Mouse (Mus musculus) MN1 (cell line): ENCODE data around the gene Ndufb8.
A peak's percentile ranks its signal among the peaks of the same experiment; 100 is the strongest.

Source experiments
- DNase-seq: peaks from one replicate; pipeline ENCODE4 v3.0.0-alpha.2; 2016; ENCODE audit warnings: low spot score

Ndufb8 gene

DNA sequence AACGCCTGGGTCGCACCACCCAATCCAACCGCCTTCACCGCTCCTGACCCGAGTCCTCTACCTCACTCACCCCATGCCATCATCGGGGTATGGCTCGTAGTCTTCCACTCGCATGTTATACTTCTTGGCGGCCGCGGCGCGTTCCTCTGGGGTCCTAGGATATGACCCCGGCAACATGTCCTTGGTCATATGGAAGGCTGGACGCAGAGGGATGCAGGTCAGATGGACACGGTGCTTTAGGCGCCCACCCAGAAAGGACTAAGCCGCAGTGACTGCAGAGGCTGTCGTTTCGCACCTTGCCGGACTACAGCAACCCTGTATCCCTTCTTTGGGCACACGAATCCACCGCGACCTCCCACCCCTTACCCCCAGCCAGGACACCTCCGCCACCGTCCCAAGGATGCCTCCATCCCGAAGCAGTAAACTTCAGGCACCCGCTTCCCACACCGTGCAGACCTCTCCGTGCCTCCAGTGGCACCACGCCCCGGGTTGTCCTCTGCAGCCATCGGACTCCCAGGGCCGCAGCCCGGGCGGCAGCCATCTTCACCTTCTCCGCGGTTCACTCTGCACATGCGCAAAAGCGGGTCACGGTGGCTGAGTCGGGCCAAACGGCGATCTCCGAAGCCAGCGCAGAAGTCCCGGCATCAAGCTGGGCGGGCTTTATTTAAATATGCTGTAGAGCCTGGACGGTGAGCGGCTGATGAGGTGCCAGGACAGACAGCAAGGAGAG is at the start of gene Ndufb8:
Gene Ndufb8 (minus strand): TSS at position 580 of the 730 bp plus-strand sequence.
- peak; percentile 92 for DNase-seq

- no peak for DNase-seq
Observed at GRCm38 (mm10) chr19:44594180-44594579, 38.9 kb upstream of the Ndufb8 start.

- no peak for DNase-seq
Observed at GRCm38 (mm10) chr19:44591638-44592037, 36.4 kb upstream of the Ndufb8 start.

GRCm38 (mm10) chr19:44590992-44591391 is 35.8 kb upstream of the Ndufb8 start:
- no peak for DNase-seq

- DNase-seq: no peak
Observed at GRCm38 (mm10) chr19:44589591-44590223, 34.5 kb upstream of the Ndufb8 start.

GRCm38 (mm10) chr19:44588036-44588435 is 32.8 kb upstream of the Ndufb8 start:
- no peak for DNase-seq

- DNase-seq: peak; percentile 84
Observed at GRCm38 (mm10) chr19:44582638-44583309, 27.5 kb upstream of the Ndufb8 start.

DNA sequence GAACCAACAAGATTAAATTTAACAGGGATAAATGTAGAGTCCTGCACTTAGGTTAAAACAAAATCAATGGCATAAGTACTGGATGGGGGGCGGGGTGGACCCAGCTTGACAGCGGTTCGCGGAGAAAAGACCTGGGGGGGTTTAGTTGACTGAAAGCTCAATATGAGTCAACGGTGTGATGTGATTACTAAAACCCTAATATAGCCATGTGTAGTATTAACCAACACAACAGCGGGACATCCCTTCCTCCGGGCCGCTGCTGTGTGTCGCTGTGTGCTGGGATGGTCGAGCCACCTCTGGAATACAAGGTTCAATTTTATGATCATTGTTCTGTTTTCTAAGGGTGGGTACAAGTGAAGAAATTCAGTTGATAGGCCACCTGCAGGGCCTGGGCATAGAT is 26.9 kb upstream of the Ndufb8 start:
- no peak for DNase-seq

DNA sequence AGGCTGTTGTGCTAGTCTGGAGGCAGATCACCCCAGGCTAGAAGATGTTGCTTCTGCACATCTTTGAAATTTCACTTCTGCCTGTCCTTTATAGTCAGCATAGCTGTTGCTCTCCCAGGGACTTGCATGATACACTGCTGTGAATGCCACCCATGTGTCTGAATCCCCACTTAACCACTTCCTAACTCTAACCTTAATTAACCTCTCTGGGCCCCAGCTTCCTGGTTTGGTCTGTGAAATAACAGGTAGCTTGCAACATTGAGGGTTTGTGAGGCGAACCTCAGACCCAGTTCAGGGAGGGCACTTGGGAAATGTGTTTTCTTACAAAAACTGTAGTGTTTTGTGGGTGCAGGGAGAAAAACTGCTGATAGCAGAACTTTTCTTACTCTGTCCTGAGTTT is 22.8 kb upstream of the Ndufb8 start:
- no peak for DNase-seq

- DNase-seq: no peak
Observed at GRCm38 (mm10) chr19:44576275-44576674, 21.0 kb upstream of the Ndufb8 start.

DNA sequence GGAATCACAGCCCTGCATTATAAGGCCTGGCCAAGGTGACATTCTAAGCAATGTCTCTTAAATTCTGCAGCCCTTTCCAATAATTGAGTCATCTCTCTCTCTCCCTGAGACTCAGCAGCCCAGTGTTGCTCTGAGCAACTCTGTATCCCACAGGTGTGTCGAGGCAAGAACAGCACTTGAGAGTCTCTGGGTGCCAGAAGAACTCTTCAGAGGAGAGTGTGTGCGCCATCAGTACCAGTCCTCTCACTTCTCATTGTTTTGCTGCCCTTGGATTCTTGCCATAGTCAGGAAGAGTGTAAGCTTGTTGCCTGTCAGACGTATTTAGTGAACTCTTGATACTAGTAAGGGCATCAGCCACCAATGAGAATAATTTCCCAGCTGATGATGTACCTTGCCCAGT is 12.5 kb upstream of the Ndufb8 start:
- no peak for DNase-seq

DNA sequence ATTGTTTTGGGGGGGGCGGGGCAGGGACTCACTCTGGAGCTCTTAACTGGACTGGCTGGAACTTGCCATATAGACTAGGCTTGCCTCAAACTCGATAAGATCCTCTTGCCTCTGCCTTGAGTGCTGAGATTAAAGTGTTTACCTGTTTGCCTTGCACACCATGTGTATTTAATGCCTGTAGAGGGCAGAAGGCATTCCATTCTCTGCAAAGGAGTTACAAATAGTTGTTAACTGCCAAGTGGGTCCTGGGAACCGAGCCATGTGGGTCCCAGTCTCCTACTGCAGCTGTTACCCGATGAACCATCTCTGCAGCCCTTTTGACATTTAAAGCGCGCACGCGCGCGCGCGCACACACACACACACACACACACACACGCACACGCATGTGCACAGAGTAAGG is 8.8 kb upstream of the Ndufb8 start:
- no peak for DNase-seq

- peak; percentile 93 for DNase-seq
Observed at GRCm38 (mm10) chr19:44562652-44563206, 7.5 kb upstream of the Ndufb8 start, which contains the start of gene Hif1an. Gene Hif1an, plus strand, starts transcription at chr19:44562850.

DNA sequence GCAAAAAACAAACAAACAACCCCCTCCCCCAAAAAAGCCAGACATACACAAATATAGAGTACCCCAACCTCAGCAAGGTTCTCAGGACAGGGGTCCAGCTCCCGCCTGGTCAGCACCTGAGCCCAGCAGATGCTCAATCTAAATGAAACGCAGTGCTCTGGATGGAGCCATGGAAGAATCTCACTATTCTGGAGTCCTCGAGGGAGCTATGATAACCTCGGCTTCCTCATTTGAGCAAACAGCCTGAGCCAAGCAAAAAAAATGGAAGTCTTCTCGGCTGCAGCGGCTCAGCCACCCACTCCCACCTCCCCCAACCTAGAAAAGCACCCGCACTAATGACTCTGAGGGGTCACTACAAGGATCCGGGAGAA is 765 bp downstream of the Ndufb8 start:
- DNase-seq: no peak

GRCm38 (mm10) chr19:44553286-44553685 is 2.0 kb downstream of the Ndufb8 start:
- DNase-seq: no peak

- no peak for DNase-seq
Observed at GRCm38 (mm10) chr19:44552731-44553130, 2.5 kb downstream of the Ndufb8 start, which contains the start of gene Gm20538. Gene Gm20538, minus strand, starts transcription at chr19:44552831.

- no peak for DNase-seq
Observed at GRCm38 (mm10) chr19:44545321-44546041, 9.8 kb downstream of the Ndufb8 start, which contains the start of gene Sec31b. Gene Sec31b, minus strand, starts transcription at chr19:44545864.

- DNase-seq: peak; percentile 26
Observed at GRCm38 (mm10) chr19:44544775-44545174, 10.5 kb downstream of the Ndufb8 start.

GRCm38 (mm10) chr19:44544372-44544771 is 10.9 kb downstream of the Ndufb8 start:
- DNase-seq: no peak

- DNase-seq: no peak
Observed at GRCm38 (mm10) chr19:44542694-44543178, 12.5 kb downstream of the Ndufb8 start.

DNA sequence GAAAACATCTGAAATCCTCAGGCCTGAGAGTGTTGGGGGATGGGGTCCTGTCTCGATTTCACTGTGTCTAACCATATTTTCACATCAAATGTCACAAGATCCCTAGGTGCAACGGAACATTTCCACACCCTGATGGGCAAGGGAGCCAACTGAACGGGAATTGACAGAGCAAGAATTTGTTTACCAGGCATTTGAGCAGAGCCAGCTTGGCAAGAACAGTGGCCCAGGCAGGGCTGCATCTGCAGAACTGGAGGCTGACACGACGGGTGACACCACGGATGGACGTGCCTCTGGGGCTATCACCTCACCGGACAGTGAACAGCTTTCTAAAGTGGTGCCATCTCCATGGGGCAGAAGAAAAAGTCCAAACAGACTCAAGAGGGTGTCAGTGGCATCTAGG is 17.8 kb downstream of the Ndufb8 start:
- no peak for DNase-seq

- peak; percentile 16 for DNase-seq
Observed at GRCm38 (mm10) chr19:44535376-44535775, 19.9 kb downstream of the Ndufb8 start.
